Mouse (Mus musculus): ENCODE measurements at regions not wholly inside any gene's neighbourhood (a gene's known extent, or its start where the extent isn't known, plus 50 kb on each side); places are given as distances from the start of the nearest gene placed in this dataset.

GRCm38 (mm10) chr5:132643270-132643669 is 100.1 kb upstream of the Auts2 start:
- 72% methylated on average over 3 of the region's 3 CpGs for WGBS
- Histone ChIP-seq H3K27me3 (peaks cover 4% of the 10 kb centered on the region; the same call in 1 of the 2 replicates), H3K4me1 (no peaks in the 10 kb centered on the region; the same call in 1 of the 2 replicates), H3K4me2 (replicated peaks) (no peak overlapping the region), H3K4me3 (no peak overlapping the region), H3K9ac (replicated peaks) (no peak overlapping the region), H3K36me3 (no peaks in the 10 kb centered on the region), H3K9me3 (no peaks in the 10 kb centered on the region; the same call in 1 of the 2 replicates), H3K27ac (replicated peaks) (no peak overlapping the region)
- ATAC-seq (ENCODE audit: low FRiP score, low read depth), result no peak

GRCm38 (mm10) chr5:132633198-132633884 is 90.2 kb upstream of the Auts2 start:
- H3K4me3 ChIP-seq, result no peak overlapping the region
- WGBS, result 55% methylated on average over 5 of the region's 5 CpGs
- H3K27ac ChIP-seq (replicated peaks), result no peak overlapping the region

GRCm38 (mm10) chr5:132621751-132622150 is 78.6 kb upstream of the Auts2 start:
- WGBS, result 73% methylated on average over 7 of the region's 7 CpGs
- H3K9me3 ChIP-seq, result 0 out of 2 replicates have a peak, but pooled peaks cover 2% of the 10 kb centered on the region

More at GRCm38 (mm10) chr5:132633198-132633884, 90.2 kb upstream of the Auts2 start:
- H3K27me3 ChIP-seq, result no peaks in the 10 kb centered on the region
- ATAC-seq (ENCODE audit: low FRiP score, low read depth), result no peak
- H3K9me3 ChIP-seq, result 0 out of 2 replicates have a peak, but pooled peaks cover 4% of the 10 kb centered on the region
- H3K36me3 ChIP-seq, result no peaks in the 10 kb centered on the region
- peaks cover 6% of the 10 kb centered on the region; the same call in 1 of the 2 replicates for H3K4me1 ChIP-seq
- H3K4me2 ChIP-seq (replicated peaks), result no peak overlapping the region
- no peak overlapping the region for H3K9ac ChIP-seq (replicated peaks)

GRCm38 (mm10) chr5:132617241-132617640 is 74.1 kb upstream of the Auts2 start:
- no peaks in the 10 kb centered on the region for H3K36me3 ChIP-seq
- H3K9me3 ChIP-seq, result 0 out of 2 replicates have a peak, but pooled peaks cover 2% of the 10 kb centered on the region
- no peak overlapping the region for H3K4me2 ChIP-seq (replicated peaks)
- no peak overlapping the region for H3K27ac ChIP-seq (replicated peaks)
- peaks cover 4% of the 10 kb centered on the region; the same call in 1 of the 2 replicates for H3K4me1 ChIP-seq
- H3K27me3 ChIP-seq, result peaks cover 3% of the 10 kb centered on the region; the same call in 1 of the 2 replicates
- no peak overlapping the region for H3K9ac ChIP-seq (replicated peaks)
- WGBS, result 75% methylated on average over 3 of the region's 3 CpGs
- no peak overlapping the region for H3K4me3 ChIP-seq
- ATAC-seq (ENCODE audit: low FRiP score, low read depth), result no peak

More at GRCm38 (mm10) chr5:132621751-132622150, 78.6 kb upstream of the Auts2 start:
- H3K4me2 ChIP-seq (replicated peaks), result no peak overlapping the region
- no peak overlapping the region for H3K27ac ChIP-seq (replicated peaks)
- no peaks in the 10 kb centered on the region for H3K4me1 ChIP-seq
- no peak overlapping the region for H3K4me3 ChIP-seq
- H3K9ac ChIP-seq (replicated peaks), result no peak overlapping the region
- no peaks in the 10 kb centered on the region for H3K36me3 ChIP-seq
- no peaks in the 10 kb centered on the region for H3K27me3 ChIP-seq
- ATAC-seq (ENCODE audit: low FRiP score, low read depth), result no peak

- 35% methylated on average over 4 of the region's 4 CpGs for WGBS
- H3K36me3 ChIP-seq, result no peaks in the 10 kb centered on the region
Measured at GRCm38 (mm10) chr5:132609251-132609650, 66.1 kb upstream of the Auts2 start.

GRCm38 (mm10) chr5:132606216-132606615 is 63.1 kb upstream of the Auts2 start:
- H3K9me3 ChIP-seq, result no peaks in the 10 kb centered on the region
- H3K27ac ChIP-seq (replicated peaks), result no peak overlapping the region
- peaks cover 6% of the 10 kb centered on the region; the same call in 1 of the 2 replicates for H3K4me1 ChIP-seq
- H3K36me3 ChIP-seq, result no peaks in the 10 kb centered on the region
- ATAC-seq (ENCODE audit: low FRiP score, low read depth), result no peak
- no peak overlapping the region for H3K4me2 ChIP-seq (replicated peaks)
- no peak overlapping the region for H3K4me3 ChIP-seq
- WGBS, result 41% methylated on average over 6 of the region's 6 CpGs
- H3K27me3 ChIP-seq, result peaks cover 31% of the 10 kb centered on the region
- no peak overlapping the region for H3K9ac ChIP-seq (replicated peaks)

More at GRCm38 (mm10) chr5:132609251-132609650, 66.1 kb upstream of the Auts2 start:
- H3K4me2 ChIP-seq (replicated peaks), result no peak overlapping the region
- no peak for ATAC-seq (ENCODE audit: low FRiP score, low read depth)
- H3K4me3 ChIP-seq, result no peak overlapping the region
- H3K27me3 ChIP-seq, result peaks cover 30% of the 10 kb centered on the region
- no peak overlapping the region for H3K27ac ChIP-seq (replicated peaks)
- no peak overlapping the region for H3K9ac ChIP-seq (replicated peaks)
- no peaks in the 10 kb centered on the region for H3K9me3 ChIP-seq
- H3K4me1 ChIP-seq, result peaks cover 10% of the 10 kb centered on the region; the same call in 1 of the 2 replicates

- H3K4me3 ChIP-seq, result no peak overlapping the region
- no peak overlapping the region for H3K27ac ChIP-seq (replicated peaks)
- no peak overlapping the region for H3K9ac ChIP-seq (replicated peaks)
- no peak overlapping the region for H3K4me2 ChIP-seq (replicated peaks)
- peaks cover 8% of the 10 kb centered on the region for H3K27me3 ChIP-seq
- no peak for ATAC-seq (ENCODE audit: low FRiP score, low read depth)
- peaks cover 4% of the 10 kb centered on the region; the same call in 1 of the 2 replicates for H3K4me1 ChIP-seq
- no peaks in the 10 kb centered on the region for H3K9me3 ChIP-seq
- WGBS, result 79% methylated on average over 6 of the region's 6 CpGs
- no peaks in the 10 kb centered on the region for H3K36me3 ChIP-seq
Measured at GRCm38 (mm10) chr5:132594796-132595195, 51.7 kb upstream of the Auts2 start.

All from midbrain, embryonic 12.5 days (tissue).